Mouse (Mus musculus) limb, embryonic 14.5 days (tissue): ENCODE results near the gene Osbpl2. TPM values are rescaled to one million over a fixed set of nuclear protein-coding genes. Genes with fewer than 3 reads are reported as not detected.

Experiments
- ATAC-seq: fragments of 200-750 bp; cut with Nextera tagmentation; 2 replicates; pipeline ENCODE4 v1.8.0; 2017; ENCODE audit warnings: low read depth, moderate number of reproducible peaks, moderate TSS enrichment; ENCODE audit not compliant: low FRiP score
- DNase-seq: peaks from one replicate; pipeline ENCODE4 v3.0.0-alpha.2; 2015; ENCODE audit warnings: low spot score
- H3K27ac ChIP-seq: fragments of 300-500 bp; sonication (generic); replicated peaks from 2 replicates; pipeline ENCODE4 v1.5.1; 2014; ENCODE audit warnings: low read depth, mild to moderate bottlenecking, low read length, moderate library complexity, mixed read lengths
- H3K27me3 ChIP-seq: fragments of 300-500 bp; sonication (generic); 2 replicates; pipeline ENCODE4 v1.6.1; 2014; ENCODE audit warnings: low read length, mixed read lengths; ENCODE audit not compliant: control insufficient read depth, insufficient read depth
- H3K36me3 ChIP-seq: fragments of 300-500 bp; sonication (generic); 2 replicates; pipeline ENCODE4 v1.6.1; 2014; ENCODE audit warnings: mild to moderate bottlenecking, low read length, moderate library complexity, mixed read lengths; ENCODE audit not compliant: control insufficient read depth, insufficient read depth
- H3K4me1 ChIP-seq: fragments of 300-500 bp; sonication (generic); 2 replicates; pipeline ENCODE4 v1.6.1; 2014; ENCODE audit warnings: antibody characterized with exemption, low read length, mixed read lengths; ENCODE audit not compliant: control insufficient read depth, insufficient read depth
- H3K4me2 ChIP-seq: fragments of 300-500 bp; sonication (generic); replicated peaks from 2 replicates; pipeline ENCODE4 v1.6.1; 2014; ENCODE audit warnings: low read depth, mild to moderate bottlenecking, low read length, moderate library complexity; ENCODE audit not compliant: severe bottlenecking
- H3K4me3 ChIP-seq: fragments of 300-500 bp; sonication (generic); replicated peaks from 2 replicates; pipeline ENCODE4 v1.5.1; 2014; ENCODE audit warnings: low read length
- H3K9ac ChIP-seq: fragments of 300-500 bp; sonication (generic); 2 replicates; pipeline ENCODE4 v1.6.1; 2014; ENCODE audit warnings: mild to moderate bottlenecking, low read depth, low read length, moderate library complexity; ENCODE audit not compliant: severe bottlenecking
- H3K9me3 ChIP-seq: fragments of 300-500 bp; sonication (generic); 2 replicates; pipeline ENCODE4 v1.6.1; 2016; ENCODE audit warnings: low read length; ENCODE audit not compliant: control insufficient read depth
- POLR2A ChIP-seq: fragments of 200-500 bp; IDR thresholded peaks from 2 replicates; pipeline ENCODE4 v1.8.0; 2012; ENCODE audit warnings: inconsistent platforms, mild to moderate bottlenecking, moderate library complexity, borderline replicate concordance; ENCODE audit not compliant: insufficient read depth, insufficient read length; ENCODE audit errors: extremely low read depth
- WGBS: fragments of 180-500 bp; shearing (Covaris S2); extraction: QIAGEN DNeasy Blood & Tissue Kit; methylation state at CpG from one replicate; pipeline ENCODE4 v1.1.7; 2014; 5-methylcytosine and 5-hydroxymethylcytosine counted together
- polyA plus RNA-seq, 2 experiments: library from polyadenylated mRNA; depleted of rRNA in 1 of 2; stranded (reverse) in 1 of 2; unstranded in 1 of 2; fragments of >200 nt; fragmentation: Nextera tagmentation in 1 of 2; extraction: Ambion mirVana in 1 of 2; gene quantifications; 2 replicates each; pipeline versions ENCODE4 v1.2.1 to v1.2.3; 2012 to 2014

The Osbpl2 gene
- polyA plus RNA-seq, 2 experiments = 28.6 to 42.2 TPM

GRCm38 (mm10) chr2:180146091-180146490, 27.0 kb downstream of the Osbpl2 start:
- Histone ChIP-seq H3K27me3 (no peaks in the 10 kb centered on the region), H3K36me3 (peaks cover 79% of the 10 kb centered on the region), H3K27ac (no peak overlapping the region), H3K4me2 (no peak overlapping the region), H3K4me1 (no peaks in the 10 kb centered on the region), H3K4me3 (no peak overlapping the region), H3K9me3 (no peaks in the 10 kb centered on the region), H3K9ac (no peak overlapping the region)
- no peak for ATAC-seq
- DNase-seq = no peak
- TF ChIP-seq POLR2A = no peak
- WGBS = 80% methylated on average over 2 of the region's 2 CpGs

- no peaks in the 10 kb centered on the region for H3K27me3 ChIP-seq
Measured at GRCm38 (mm10) chr2:180147379-180147778, 28.3 kb downstream of the Osbpl2 start.

GRCm38 (mm10) chr2:180148551-180148950, 29.4 kb downstream of the Osbpl2 start:
- no peak overlapping the region for H3K9ac ChIP-seq
- TF ChIP-seq POLR2A = no peak
- peaks cover 84% of the 10 kb centered on the region for H3K36me3 ChIP-seq
- H3K4me1 ChIP-seq = no peaks in the 10 kb centered on the region
- DNase-seq = no peak
- H3K9me3 ChIP-seq = no peaks in the 10 kb centered on the region
- no peak overlapping the region for H3K4me3 ChIP-seq
- H3K4me2 ChIP-seq = no peak overlapping the region
- no peaks in the 10 kb centered on the region for H3K27me3 ChIP-seq
- H3K27ac ChIP-seq = no peak overlapping the region
- WGBS = 89% methylated on average over 9 of the region's 9 CpGs
- ATAC-seq = no peak

More at GRCm38 (mm10) chr2:180147379-180147778, 28.3 kb downstream of the Osbpl2 start:
- Histone ChIP-seq H3K4me2 (no peak overlapping the region), H3K4me1 (no peaks in the 10 kb centered on the region), H3K4me3 (no peak overlapping the region), H3K9ac (no peak overlapping the region), H3K36me3 (peaks cover 79% of the 10 kb centered on the region), H3K27ac (no peak overlapping the region), H3K9me3 (no peaks in the 10 kb centered on the region)
- WGBS = 91% methylated on average over 6 of the region's 6 CpGs
- DNase-seq = no peak
- no peak for TF ChIP-seq POLR2A
- no peak for ATAC-seq

- no peak for TF ChIP-seq POLR2A
- DNase-seq (no peak), ATAC-seq (no peak)
- Histone ChIP-seq H3K4me3 (no peak overlapping the region), H3K27me3 (no peaks in the 10 kb centered on the region), H3K9ac (no peak overlapping the region), H3K4me2 (no peak overlapping the region), H3K9me3 (no peaks in the 10 kb centered on the region), H3K27ac (no peak overlapping the region), H3K4me1 (no peaks in the 10 kb centered on the region), H3K36me3 (peaks cover 79% of the 10 kb centered on the region)
- 35% methylated on average over 3 of the region's 3 CpGs for WGBS
Measured at GRCm38 (mm10) chr2:180154796-180155195, 35.7 kb downstream of the Osbpl2 start.

GRCm38 (mm10) chr2:180158627-180159026, 39.5 kb downstream of the Osbpl2 start:
- Histone ChIP-seq H3K27ac (no peak overlapping the region), H3K36me3 (peaks cover 72% of the 10 kb centered on the region), H3K4me2 (no peak overlapping the region), H3K4me3 (no peak overlapping the region), H3K27me3 (no peaks in the 10 kb centered on the region), H3K9me3 (no peaks in the 10 kb centered on the region), H3K4me1 (no peaks in the 10 kb centered on the region), H3K9ac (no peak overlapping the region)
- 87% methylated on average over 3 of the region's 3 CpGs for WGBS
- no peak for ATAC-seq
- no peak for TF ChIP-seq POLR2A
- no peak for DNase-seq

GRCm38 (mm10) chr2:180165855-180166254, 46.7 kb downstream of the Osbpl2 start:
- H3K9me3 ChIP-seq = no peaks in the 10 kb centered on the region
- no peak for TF ChIP-seq POLR2A
- H3K4me2 ChIP-seq = no peak overlapping the region
- no peak overlapping the region for H3K27ac ChIP-seq
- H3K36me3 ChIP-seq = peaks cover 21% of the 10 kb centered on the region
- no peak for DNase-seq
- ATAC-seq = no peak
- no peak overlapping the region for H3K4me3 ChIP-seq
- H3K27me3 ChIP-seq = no peaks in the 10 kb centered on the region
- no peaks in the 10 kb centered on the region; the same call in 1 of the 2 replicates for H3K4me1 ChIP-seq
- H3K9ac ChIP-seq = no peak overlapping the region
- 85% methylated on average over 2 of the region's 2 CpGs for WGBS
